Mouse (Mus musculus) stomach, embryonic 14.5 days (tissue): ENCODE results near the gene Ski. TPM values are rescaled to one million over a fixed set of nuclear protein-coding genes. Genes with fewer than 3 reads are reported as not detected.

Source experiments
- ATAC-seq: fragments of 200-750 bp; cut with Nextera tagmentation; 2 replicates; pipeline ENCODE4 v1.8.0; 2017; ENCODE audit warnings: low read depth, moderate TSS enrichment; ENCODE audit not compliant: insufficient number of reproducible peaks, insufficient read depth, low FRiP score
- H3K27ac ChIP-seq: fragments of 300-500 bp; sonication (generic); 2 replicates; pipeline ENCODE4 v1.5.1; 2014; ENCODE audit warnings: mild to moderate bottlenecking, low read length, moderate library complexity, mixed read lengths
- H3K27me3 ChIP-seq: fragments of 300-500 bp; sonication (generic); 2 replicates; pipeline ENCODE4 v1.6.1; 2014; ENCODE audit warnings: low read length, control low read depth, mixed read lengths; ENCODE audit not compliant: control insufficient read depth, insufficient read depth
- H3K36me3 ChIP-seq: fragments of 300-500 bp; sonication (generic); 2 replicates; pipeline ENCODE4 v1.6.1; 2014; ENCODE audit warnings: mild to moderate bottlenecking, control low read depth, low read length, moderate library complexity, mixed read lengths; ENCODE audit not compliant: control insufficient read depth, insufficient read depth
- H3K4me1 ChIP-seq: fragments of 300-500 bp; sonication (generic); 2 replicates; pipeline ENCODE4 v1.6.1; 2014; ENCODE audit warnings: low read length, control low read depth, mixed read lengths; ENCODE audit not compliant: control insufficient read depth, insufficient read depth
- H3K4me2 ChIP-seq: fragments of 300-500 bp; sonication (generic); replicated peaks from 2 replicates; pipeline ENCODE4 v1.6.1; 2014; ENCODE audit warnings: low read depth, low read length, control low read depth
- H3K4me3 ChIP-seq: fragments of 300-500 bp; sonication (generic); 2 replicates; pipeline ENCODE4 v1.5.1; 2014; ENCODE audit warnings: low read depth, low read length, control low read depth
- H3K9ac ChIP-seq: fragments of 300-500 bp; sonication (generic); replicated peaks from 2 replicates; pipeline ENCODE4 v1.6.1; 2014; ENCODE audit warnings: low read depth, mild to moderate bottlenecking, control low read depth, low read length, moderate library complexity, mixed read lengths
- H3K9me3 ChIP-seq: fragments of 300-500 bp; sonication (generic); 2 replicates; pipeline ENCODE4 v1.6.1; 2016; ENCODE audit warnings: low read depth, low read length, control low read depth; ENCODE audit not compliant: control insufficient read depth
- WGBS: fragments of 180-500 bp; shearing (Covaris S2); extraction: QIAGEN DNeasy Blood & Tissue Kit; methylation state at CpG from one replicate; pipeline ENCODE4 v1.1.7; 2014; 5-methylcytosine and 5-hydroxymethylcytosine counted together
- polyA plus RNA-seq: library from polyadenylated mRNA; unstranded; fragments of >200 nt; fragmentation: Nextera tagmentation; extraction: Ambion mirVana; gene quantifications from 2 replicates; pipeline ENCODE4 v1.2.1, GENCODE M21; 2014

Ski gene
- polyA plus RNA-seq, 1 experiment from 2014 or later, result 32.0 TPM

GRCm38 (mm10) chr4:155118278-155118677, 104.1 kb downstream of the Ski start:
- WGBS, result 83% methylated on average over 10 of the region's 10 CpGs
- Histone ChIP-seq H3K9ac (no peak overlapping the region), H3K4me1 (peaks cover 14% of the 10 kb centered on the region), H3K27me3 (no peaks in the 10 kb centered on the region), H3K4me3 (no peak overlapping the region), H3K36me3 (no peaks in the 10 kb centered on the region), H3K9me3 (no peaks in the 10 kb centered on the region), H3K4me2 (no peak overlapping the region), H3K27ac (no peak overlapping the region)
- ATAC-seq, result no peak

- no peak for ATAC-seq
- Histone ChIP-seq H3K36me3 (no peaks in the 10 kb centered on the region), H3K9ac (no peak overlapping the region), H3K4me3 (no peak overlapping the region), H3K9me3 (no peaks in the 10 kb centered on the region), H3K27ac (no peak overlapping the region), H3K4me1 (peaks cover 9% of the 10 kb centered on the region), H3K4me2 (no peak overlapping the region), H3K27me3 (no peaks in the 10 kb centered on the region)
- 75% methylated on average over 6 of the region's 6 CpGs for WGBS
Measured at GRCm38 (mm10) chr4:155117396-155117978, 104.9 kb downstream of the Ski start.

GRCm38 (mm10) chr4:155116607-155117006, 105.8 kb downstream of the Ski start:
- no peaks in the 10 kb centered on the region for H3K27me3 ChIP-seq
- H3K9me3 ChIP-seq, result no peaks in the 10 kb centered on the region
- no peak overlapping the region for H3K9ac ChIP-seq
- no peaks in the 10 kb centered on the region for H3K36me3 ChIP-seq
- ATAC-seq, result no peak
- WGBS, result 63% methylated on average over 4 of the region's 4 CpGs
- no peak overlapping the region for H3K4me2 ChIP-seq
- 0 out of 2 replicates have a peak, but pooled peaks cover 2% of the 10 kb centered on the region for H3K4me1 ChIP-seq
- H3K4me3 ChIP-seq, result no peak overlapping the region
- no peak overlapping the region for H3K27ac ChIP-seq

- 60% methylated on average over 8 of the region's 8 CpGs for WGBS
- no peaks in the 10 kb centered on the region for H3K36me3 ChIP-seq
- no peak overlapping the region for H3K4me3 ChIP-seq
- H3K27ac ChIP-seq, result no peak overlapping the region
- no peaks in the 10 kb centered on the region for H3K27me3 ChIP-seq
- H3K9me3 ChIP-seq, result no peaks in the 10 kb centered on the region
- no peak overlapping the region for H3K4me2 ChIP-seq
- H3K4me1 ChIP-seq, result 0 out of 2 replicates have a peak, but pooled peaks cover 2% of the 10 kb centered on the region
- ATAC-seq, result no peak
- no peak overlapping the region for H3K9ac ChIP-seq
Measured at GRCm38 (mm10) chr4:155113766-155114410, 108.5 kb downstream of the Ski start.

- WGBS, result 53% methylated on average over 5 of the region's 5 CpGs
- H3K27ac ChIP-seq, result no peak overlapping the region
Measured at GRCm38 (mm10) chr4:155109471-155109870, 112.9 kb downstream of the Ski start.

GRCm38 (mm10) chr4:155107886-155108285, 114.5 kb downstream of the Ski start:
- no peaks in the 10 kb centered on the region for H3K9me3 ChIP-seq
- no peak overlapping the region for H3K9ac ChIP-seq
- no peak overlapping the region for H3K4me3 ChIP-seq
- H3K36me3 ChIP-seq, result no peaks in the 10 kb centered on the region
- 94% methylated on average over 4 of the region's 4 CpGs for WGBS
- ATAC-seq, result no peak
- H3K27ac ChIP-seq, result no peak overlapping the region
- no peak overlapping the region for H3K4me2 ChIP-seq
- no peaks in the 10 kb centered on the region for H3K4me1 ChIP-seq
- no peaks in the 10 kb centered on the region for H3K27me3 ChIP-seq

More at GRCm38 (mm10) chr4:155109471-155109870, 112.9 kb downstream of the Ski start:
- H3K4me1 ChIP-seq, result no peaks in the 10 kb centered on the region
- no peak overlapping the region for H3K9ac ChIP-seq
- H3K4me2 ChIP-seq, result no peak overlapping the region
- no peak overlapping the region for H3K4me3 ChIP-seq
- no peaks in the 10 kb centered on the region for H3K9me3 ChIP-seq
- H3K36me3 ChIP-seq, result no peaks in the 10 kb centered on the region
- no peaks in the 10 kb centered on the region for H3K27me3 ChIP-seq
- no peak for ATAC-seq

Other genes starting within 250 kb of the Ski start
- gene Plch2, start 165.8 kb downstream of the Ski start, polyA plus RNA-seq, result 25.1 and 25.9 TPM in 2 replicates
- gene Pex10, start 155.6 kb downstream of the Ski start, polyA plus RNA-seq, result 6.5 and 6.7 TPM in 2 replicates
- 174 and 183 TPM in 2 replicates for gene Rer1, start 136.2 kb downstream of the Ski start, polyA plus RNA-seq
- 4.1 and 4.8 TPM in 2 replicates for gene Morn1, start 136.0 kb downstream of the Ski start, polyA plus RNA-seq
- gene Faap20, start 27.2 kb upstream of the Ski start, polyA plus RNA-seq, result 63.2 and 65.0 TPM in 2 replicates
- 12.9 and 14.8 TPM in 2 replicates for gene Prkcz, start 138.8 kb upstream of the Ski start, polyA plus RNA-seq
- not detected in 2 replicates for gene Gabrd, start 175.5 kb upstream of the Ski start, polyA plus RNA-seq
- gene Cfap74, start 186.6 kb upstream of the Ski start, polyA plus RNA-seq, result 2.8 and 3.8 TPM in 2 replicates
- gene Tmem52, start 246.5 kb upstream of the Ski start, polyA plus RNA-seq, result 0.29 TPM in 1 of 2 replicates, not detected in the other